Mouse (Mus musculus) spleen, adult 2 months (tissue): ENCODE results near the gene Itga9.

Experiments used
- CTCF ChIP-seq: fragments of 200-500 bp; IDR thresholded peaks from 2 replicates; pipeline ENCODE4 v1.5.1; 2011; ENCODE audit warnings: mild to moderate bottlenecking, inconsistent platforms; ENCODE audit not compliant: insufficient read depth, insufficient read length, insufficient replicate concordance; ENCODE audit errors: extremely low read depth
- POLR2A ChIP-seq: fragments of 200-500 bp; IDR thresholded peaks from 2 replicates; pipeline ENCODE4 v1.6.1; 2011; ENCODE audit warnings: low read depth, low read length, inconsistent platforms

DNA sequence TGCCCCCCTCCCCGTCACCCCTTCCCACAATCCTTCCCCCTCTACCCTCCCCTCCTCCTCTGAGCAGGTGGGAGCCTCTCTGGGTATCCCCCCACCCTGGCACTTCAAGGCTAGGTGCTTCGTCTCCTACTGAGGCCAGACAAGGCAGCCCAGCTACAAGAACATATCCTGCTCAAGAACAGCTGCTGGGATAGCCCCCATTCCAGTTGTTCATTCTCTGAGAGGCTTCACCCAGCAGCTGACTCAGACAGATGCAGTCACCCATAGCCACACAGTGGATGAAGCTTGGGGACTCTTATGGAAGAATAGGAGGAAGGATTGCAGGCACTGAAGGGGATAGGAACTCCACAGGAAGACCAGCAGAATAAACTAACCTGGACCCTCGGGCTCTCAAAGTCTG, 157.2 kb downstream of the Itga9 start:
- TF ChIP-seq CTCF (no peak), POLR2A (no peak)
